Mouse (Mus musculus): ENCODE results near the gene Ddx55.
"Not testable (repeated sequence)": the region's sequence is repeated elsewhere in the genome, so short reads cannot be mapped to it uniquely, and the experiment has no call there.

The Ddx55 gene

DNA sequence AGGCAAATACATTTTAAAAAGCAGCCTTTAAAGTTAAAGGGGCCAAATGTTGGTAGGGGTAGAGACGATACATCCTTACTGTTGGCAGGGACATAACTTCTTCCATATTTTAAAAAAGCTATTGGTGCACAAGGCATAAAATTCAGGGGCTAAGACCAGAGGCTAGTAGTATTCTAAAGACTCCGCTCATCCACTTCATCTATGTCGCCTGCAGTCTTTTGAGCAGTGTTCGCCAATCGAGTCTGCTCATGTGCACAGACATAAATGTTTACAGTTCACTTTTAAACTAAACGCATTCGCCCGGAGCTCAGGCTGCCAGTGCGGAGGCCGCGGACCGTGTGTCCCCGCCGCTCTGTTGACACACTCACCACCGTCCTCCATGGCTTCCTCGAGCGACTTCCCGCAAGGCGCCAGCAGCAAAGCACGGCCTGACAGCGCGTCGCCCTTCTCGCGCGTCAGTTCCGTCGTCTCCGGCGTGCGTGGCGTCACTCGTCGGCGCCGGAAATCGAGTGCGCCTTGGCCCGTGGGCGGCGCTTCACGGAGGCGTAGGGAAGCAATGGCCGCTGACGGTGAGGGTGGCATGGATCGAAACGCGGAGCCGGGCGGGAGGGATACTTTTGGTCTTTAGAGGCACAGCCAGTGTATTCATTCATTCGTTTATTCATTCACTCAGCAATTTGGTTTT is 26.1 kb downstream of the Ddx55 start, which contains the start of the genes Eif2b1 and Gtf2h3:
Gene Eif2b1, minus strand, starts transcription at position 499 of the 685 bp plus-strand sequence.
Gene Gtf2h3, plus strand, starts transcription at position 508 of the 685 bp plus-strand sequence.
- H3K27me3 ChIP-seq (ENCODE audit: insufficient read depth, low read length) = no peaks in the 10 kb centered on the region
- TF ChIP-seq POU5F1 (IDR thresholded peaks at IDR 0.05; ENCODE audit: borderline replicate concordance, low read length) = no peak
- no peak for TF ChIP-seq CTCF (conservative IDR thresholded peaks at IDR 0.05; ENCODE audit: low read length)
- no peak for TF ChIP-seq NANOG (IDR thresholded peaks at IDR 0.05; ENCODE audit: borderline replicate concordance, low read length)
- H3K36me3 ChIP-seq (ENCODE audit: insufficient read depth, low read length) = peaks cover 77% of the 10 kb centered on the region
- H3K9me3 ChIP-seq (ENCODE audit: low read length) = no peaks in the 10 kb centered on the region
- peaks cover 54% of the 10 kb centered on the region for H3K4me1 ChIP-seq (replicated peaks; ENCODE audit: low read depth, low read length)
- H3K4me3 ChIP-seq (replicated peaks; ENCODE audit: low read length) = peak within 1 kb of the TSS; percentile 100

DNA sequence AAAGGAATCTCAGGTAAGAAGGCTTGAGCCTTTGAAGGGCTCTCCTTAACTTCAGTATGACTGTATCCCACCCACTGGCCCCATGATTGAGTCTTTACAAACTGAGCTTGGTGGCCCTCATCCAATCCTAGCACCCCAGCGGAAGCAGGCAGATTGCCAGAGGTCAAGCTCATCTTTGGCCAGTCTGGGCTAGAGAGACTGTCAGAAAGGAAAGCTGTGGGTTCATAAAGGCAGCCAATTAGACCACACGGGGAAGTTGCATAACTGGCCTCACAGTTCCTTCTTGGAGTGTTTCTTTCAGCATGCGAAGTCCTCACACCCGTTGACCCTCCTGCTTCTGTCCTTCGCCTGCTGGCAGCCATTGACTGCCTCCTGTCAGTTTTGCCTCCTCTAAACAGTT is 29.9 kb downstream of the Ddx55 start:
- H3K4me3 ChIP-seq (replicated peaks; ENCODE audit: low read length) = no peak overlapping the region

DNA sequence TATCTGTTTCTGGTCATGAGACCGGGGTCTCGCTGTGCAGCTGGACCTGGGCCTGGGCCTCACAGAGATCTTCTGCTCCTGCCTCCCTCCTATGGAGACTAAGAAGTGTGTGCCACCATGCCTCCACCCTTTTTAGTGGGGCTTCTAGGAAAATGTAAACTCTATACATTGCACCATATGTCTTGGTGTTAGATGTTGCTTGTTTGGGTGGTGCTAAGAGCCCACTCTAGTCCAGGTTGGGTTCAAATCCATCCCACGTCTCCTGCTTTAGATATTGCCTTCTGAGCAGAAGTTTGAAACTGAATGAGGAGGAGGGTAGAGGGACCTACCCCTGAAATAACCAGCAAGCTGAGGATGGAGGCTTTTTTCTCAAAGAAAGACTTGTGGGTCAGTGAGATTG is 40.1 kb downstream of the Ddx55 start:
- Histone ChIP-seq H3K4me3 (replicated peaks; ENCODE audit: low read length) (no peak overlapping the region), H3K27me3 (ENCODE audit: insufficient read depth, low read length) (no peaks in the 10 kb centered on the region), H3K9me3 (ENCODE audit: low read length) (no peaks in the 10 kb centered on the region), H3K4me1 (replicated peaks; ENCODE audit: low read depth, low read length) (peaks cover 15% of the 10 kb centered on the region; the same call in 1 of the 2 replicates), H3K36me3 (ENCODE audit: insufficient read depth, low read length) (peaks cover 88% of the 10 kb centered on the region)
- TF ChIP-seq CTCF (conservative IDR thresholded peaks at IDR 0.05; ENCODE audit: low read length) = no peak
- no peak for TF ChIP-seq NANOG (IDR thresholded peaks at IDR 0.05; ENCODE audit: borderline replicate concordance, low read length)
- no peak for TF ChIP-seq POU5F1 (IDR thresholded peaks at IDR 0.05; ENCODE audit: borderline replicate concordance, low read length)

More for the DNA sequence above, 29.9 kb downstream of the Ddx55 start:
- H3K4me1 ChIP-seq (replicated peaks; ENCODE audit: low read depth, low read length) = peaks cover 34% of the 10 kb centered on the region
- H3K9me3 ChIP-seq (ENCODE audit: low read length) = no peaks in the 10 kb centered on the region
- H3K36me3 ChIP-seq (ENCODE audit: insufficient read depth, low read length) = peaks cover 76% of the 10 kb centered on the region
- H3K27me3 ChIP-seq (ENCODE audit: insufficient read depth, low read length) = no peaks in the 10 kb centered on the region
- no peak for TF ChIP-seq NANOG (IDR thresholded peaks at IDR 0.05; ENCODE audit: borderline replicate concordance, low read length)
- TF ChIP-seq CTCF (conservative IDR thresholded peaks at IDR 0.05; ENCODE audit: low read length) = no peak
- TF ChIP-seq POU5F1 (IDR thresholded peaks at IDR 0.05; ENCODE audit: borderline replicate concordance, low read length) = no peak

DNA sequence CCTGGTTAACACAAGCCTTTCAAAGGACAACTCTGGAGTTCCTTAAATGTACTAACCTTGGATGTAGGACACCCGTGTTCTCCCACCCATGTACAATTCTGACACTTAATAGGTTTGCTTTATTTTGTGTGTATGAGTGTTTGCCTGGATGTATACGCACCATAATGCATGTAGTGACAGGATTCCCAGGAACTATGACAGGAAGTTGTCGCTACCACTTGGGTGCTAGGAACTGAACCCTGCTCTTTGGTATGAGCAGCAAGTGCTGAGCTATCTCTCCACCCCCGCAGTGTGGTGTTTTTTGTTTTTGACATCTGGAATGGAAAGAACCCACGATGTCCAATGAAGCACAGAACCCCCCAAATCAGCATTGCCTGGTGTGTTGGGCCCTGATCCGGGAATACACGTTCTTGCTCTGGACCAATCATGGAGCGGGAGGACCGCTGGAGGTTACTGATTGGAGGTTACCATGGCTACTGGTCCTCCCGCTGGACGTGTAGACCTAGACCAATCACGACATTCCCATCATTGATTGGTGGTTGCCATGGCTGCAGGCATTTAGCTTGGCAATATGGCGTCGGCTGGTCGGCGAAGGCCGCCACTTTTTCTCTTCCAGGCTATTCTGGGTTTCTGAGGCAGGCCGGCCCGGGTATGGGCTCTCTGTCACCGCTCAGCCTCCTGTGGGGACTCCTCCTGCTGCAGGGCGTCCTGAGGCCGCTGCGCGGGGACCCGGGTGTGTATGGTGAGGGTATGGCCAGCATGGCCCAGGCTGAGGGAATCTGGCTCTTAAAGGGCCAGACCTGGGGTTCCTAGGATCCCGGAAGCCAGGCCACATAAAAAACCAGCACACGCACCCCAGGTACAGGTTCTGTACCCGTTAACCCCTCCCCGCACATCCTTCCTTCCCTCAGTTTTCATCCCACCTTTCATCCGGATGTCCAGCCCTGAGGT is 45.8 kb downstream of the Ddx55 start:
- Histone ChIP-seq H3K36me3 (ENCODE audit: insufficient read depth, low read length) (peaks cover 45% of the 10 kb centered on the region), H3K4me1 (replicated peaks; ENCODE audit: low read depth, low read length) (peaks cover 22% of the 10 kb centered on the region), H3K27me3 (ENCODE audit: insufficient read depth, low read length) (no peaks in the 10 kb centered on the region), H3K9me3 (ENCODE audit: low read length) (no peaks in the 10 kb centered on the region), H3K4me3 (replicated peaks; ENCODE audit: low read length) (peak overlapping the region; percentile 91)
- no peak for TF ChIP-seq CTCF (conservative IDR thresholded peaks at IDR 0.05; ENCODE audit: low read length)
- TF ChIP-seq POU5F1 (IDR thresholded peaks at IDR 0.05; ENCODE audit: borderline replicate concordance, low read length) = no peak
- no peak for TF ChIP-seq NANOG (IDR thresholded peaks at IDR 0.05; ENCODE audit: borderline replicate concordance, low read length)

DNA sequence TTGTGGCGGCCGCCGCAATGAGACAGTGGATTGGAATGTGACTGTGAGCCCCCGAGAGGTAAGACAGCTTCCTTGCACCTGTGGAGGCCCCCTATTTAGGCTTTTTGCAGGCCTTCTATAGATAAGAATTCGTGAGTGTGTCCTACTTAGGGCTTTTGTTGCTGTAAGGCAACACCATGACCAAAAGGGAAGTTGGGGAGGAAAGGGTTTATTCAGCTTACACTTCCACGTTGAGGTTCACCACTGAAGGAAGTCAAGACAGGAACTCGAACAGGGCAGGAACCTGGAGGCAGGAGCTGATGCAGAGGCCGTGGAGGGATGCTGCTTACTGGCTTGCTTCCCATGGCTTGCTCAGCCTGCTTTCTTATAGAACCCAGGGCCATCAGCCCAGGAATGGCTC is 47.1 kb downstream of the Ddx55 start:
- H3K9me3 ChIP-seq (ENCODE audit: low read length); H3K4me3 ChIP-seq (replicated peaks; ENCODE audit: low read length); H3K27me3 ChIP-seq (ENCODE audit: insufficient read depth, low read length): not testable (repeated sequence)
- peaks cover 36% of the 10 kb centered on the region for H3K36me3 ChIP-seq (ENCODE audit: insufficient read depth, low read length)
- peaks cover 22% of the 10 kb centered on the region for H3K4me1 ChIP-seq (replicated peaks; ENCODE audit: low read depth, low read length)

DNA sequence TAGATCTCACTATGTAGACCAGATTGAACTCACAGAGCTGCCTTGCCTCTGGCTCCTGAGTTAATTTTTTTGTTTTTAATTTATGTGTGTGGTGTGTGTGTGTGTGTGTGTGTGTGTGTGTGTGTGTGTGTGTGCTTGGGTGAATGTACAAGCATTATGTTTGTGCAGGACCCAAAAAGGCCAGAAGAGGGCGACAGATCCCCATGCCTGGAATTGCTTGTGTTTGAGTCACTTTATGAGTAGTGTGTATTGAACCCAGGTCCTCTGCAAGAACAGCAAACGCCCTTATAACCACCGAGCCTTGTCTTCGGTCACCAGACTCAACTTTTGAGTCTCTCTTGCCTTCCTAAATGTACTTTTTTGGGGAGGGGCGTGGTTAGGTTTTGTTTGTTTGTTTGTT is 49.7 kb downstream of the Ddx55 start:
- H3K4me1 ChIP-seq (replicated peaks; ENCODE audit: low read depth, low read length) = peaks cover 32% of the 10 kb centered on the region
- no peak for TF ChIP-seq POU5F1 (IDR thresholded peaks at IDR 0.05; ENCODE audit: borderline replicate concordance, low read length)
- peak; percentile 56 for TF ChIP-seq CTCF (conservative IDR thresholded peaks at IDR 0.05; ENCODE audit: low read length)
- no peak for TF ChIP-seq NANOG (IDR thresholded peaks at IDR 0.05; ENCODE audit: borderline replicate concordance, low read length)

DNA sequence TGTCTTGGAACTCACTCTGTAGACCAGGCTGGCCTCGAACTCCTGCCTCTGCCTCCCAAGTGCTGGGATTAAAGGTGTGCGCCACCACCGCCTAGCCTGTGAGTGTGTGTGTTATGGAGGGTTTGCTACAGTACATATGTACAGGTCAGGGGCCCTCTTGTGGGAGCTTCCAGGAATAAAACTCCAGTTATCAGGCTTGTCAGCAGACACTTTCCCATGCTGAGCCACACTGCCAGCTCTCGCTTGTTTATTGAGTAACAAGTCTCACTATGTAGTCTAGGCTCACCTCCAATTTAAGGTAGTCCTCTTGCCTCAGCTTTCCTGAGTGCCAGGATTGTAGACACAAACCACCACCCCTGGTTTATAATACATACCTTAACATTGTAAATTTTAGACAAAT is 51.6 kb downstream of the Ddx55 start:
- no peaks in the 10 kb centered on the region for H3K27me3 ChIP-seq (ENCODE audit: insufficient read depth, low read length)
- no peak overlapping the region for H3K4me3 ChIP-seq (replicated peaks; ENCODE audit: low read length)
- no peaks in the 10 kb centered on the region for H3K9me3 ChIP-seq (ENCODE audit: low read length)
- H3K36me3 ChIP-seq (ENCODE audit: insufficient read depth, low read length) = peaks cover 14% of the 10 kb centered on the region; the same call in 1 of the 2 replicates
- peaks cover 34% of the 10 kb centered on the region for H3K4me1 ChIP-seq (replicated peaks; ENCODE audit: low read depth, low read length)
- TF ChIP-seq CTCF (conservative IDR thresholded peaks at IDR 0.05; ENCODE audit: low read length) = no peak
- no peak for TF ChIP-seq POU5F1 (IDR thresholded peaks at IDR 0.05; ENCODE audit: borderline replicate concordance, low read length)
- TF ChIP-seq NANOG (IDR thresholded peaks at IDR 0.05; ENCODE audit: borderline replicate concordance, low read length) = no peak

More for the DNA sequence above, 49.7 kb downstream of the Ddx55 start:
- Histone ChIP-seq H3K36me3 (ENCODE audit: insufficient read depth, low read length) (peaks cover 11% of the 10 kb centered on the region; the same call in 1 of the 2 replicates), H3K4me3 (replicated peaks; ENCODE audit: low read length) (no peak overlapping the region), H3K27me3 (ENCODE audit: insufficient read depth, low read length) (no peaks in the 10 kb centered on the region), H3K9me3 (ENCODE audit: low read length) (no peaks in the 10 kb centered on the region)

DNA sequence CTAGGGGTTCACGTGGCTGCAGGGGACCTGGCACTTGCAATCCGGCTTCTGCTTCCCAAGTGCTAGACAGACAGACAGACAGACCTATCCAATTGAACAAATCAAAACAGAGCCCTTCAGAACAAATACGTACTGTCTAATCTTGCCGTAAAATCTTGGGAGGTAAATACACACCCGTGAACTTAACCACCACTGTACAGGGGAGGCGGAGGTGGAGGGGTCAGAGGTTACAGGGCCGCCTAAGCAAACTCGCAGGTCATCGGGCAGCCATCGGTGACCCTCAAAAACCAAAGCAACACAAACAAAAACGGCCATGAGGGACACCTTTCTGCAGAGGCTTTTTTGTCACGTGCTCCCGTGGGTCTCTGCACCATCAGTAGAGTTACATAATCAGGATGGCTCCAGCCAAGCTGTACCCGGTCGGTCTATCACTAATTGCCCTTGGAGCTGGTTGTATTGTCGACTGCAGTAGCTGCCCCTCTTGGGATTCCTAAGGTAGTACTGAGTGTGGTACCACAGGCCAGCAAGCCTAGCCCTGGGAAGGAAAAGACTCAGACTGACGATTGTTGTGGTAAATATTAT is 52.5 kb downstream of the Ddx55 start:
- no peaks in the 10 kb centered on the region for H3K27me3 ChIP-seq (ENCODE audit: insufficient read depth, low read length)
- H3K36me3 ChIP-seq (ENCODE audit: insufficient read depth, low read length) = peaks cover 14% of the 10 kb centered on the region; the same call in 1 of the 2 replicates
- peaks cover 30% of the 10 kb centered on the region for H3K4me1 ChIP-seq (replicated peaks; ENCODE audit: low read depth, low read length)
- TF ChIP-seq POU5F1 (IDR thresholded peaks at IDR 0.05; ENCODE audit: borderline replicate concordance, low read length) (no peak), NANOG (IDR thresholded peaks at IDR 0.05; ENCODE audit: borderline replicate concordance, low read length) (no peak), CTCF (conservative IDR thresholded peaks at IDR 0.05; ENCODE audit: low read length) (no peak)
- H3K9me3 ChIP-seq (ENCODE audit: low read length) = no peaks in the 10 kb centered on the region
- H3K4me3 ChIP-seq (replicated peaks; ENCODE audit: low read length) = 0 out of 2 replicates have a peak overlapping the region, but pooled peaks have one; percentile 17

Data from E14TG2a.4 (cell line).